Mouse (Mus musculus) spleen, adult 2 months (tissue): Measurements from ENCODE around the gene Zrsr1.

Experiments
- CTCF ChIP-seq: fragments of 200-500 bp; IDR thresholded peaks from 2 replicates; pipeline ENCODE4 v1.5.1; 2011; ENCODE audit warnings: mild to moderate bottlenecking, inconsistent platforms; ENCODE audit not compliant: insufficient read depth, insufficient read length, insufficient replicate concordance; ENCODE audit errors: extremely low read depth
- POLR2A ChIP-seq: fragments of 200-500 bp; IDR thresholded peaks from 2 replicates; pipeline ENCODE4 v1.6.1; 2011; ENCODE audit warnings: low read depth, low read length, inconsistent platforms

DNA sequence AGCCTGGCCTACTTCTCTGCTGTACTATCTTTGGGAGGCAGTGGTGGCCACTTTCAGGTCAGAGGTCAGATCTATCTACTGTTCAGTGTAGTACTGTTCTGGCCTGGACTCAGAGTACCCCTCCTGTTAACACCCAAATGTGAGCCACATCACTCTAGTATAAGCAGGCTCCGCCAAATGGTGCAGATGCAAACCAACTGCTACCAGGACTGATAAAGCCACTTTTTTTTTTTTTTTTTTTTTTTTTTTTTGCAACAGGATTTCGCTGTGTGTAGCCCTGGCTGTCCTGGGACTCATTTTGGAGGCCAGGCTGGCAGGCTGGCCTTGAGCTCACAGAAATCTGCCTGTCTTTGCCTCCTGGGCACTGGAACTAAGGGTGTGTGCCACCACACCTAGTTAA lies 32.8 kb upstream of the Zrsr1 start:
- TF ChIP-seq CTCF (no peak), POLR2A (no peak)
